Mouse (Mus musculus) MEL (cell line): ENCODE measurements at regions not wholly inside any gene's neighbourhood (a gene's known extent, or its start where the extent isn't known, plus 50 kb on each side); places are given as distances from the start of the nearest gene placed in this dataset.
"Not testable (repeated sequence)": the region's sequence is repeated elsewhere in the genome, so short reads cannot be mapped to it uniquely, and the experiment has no call there.

Experiments used
- DNase-seq: peaks from one replicate; pipeline ENCODE4 v3.0.0; 2011; ENCODE audit warnings: low read depth, low spot score
- H3K27ac ChIP-seq: 2 replicates; pipeline ENCODE4 v1.5.1; 2012; ENCODE audit warnings: low read depth, mild to moderate bottlenecking, control low read depth, low read length, moderate library complexity; ENCODE audit not compliant: control insufficient read depth
- H3K27me3 ChIP-seq, 2 experiments: fragments of 150-350 bp in 1 of 2; sonication (generic) in 1 of 2; 2 replicates each; pipeline ENCODE4 v1.6.1; 2012; ENCODE audit warnings: low read length in 2 of 2, mild to moderate bottlenecking in 2 of 2, improper control_type of control experiment in 1 of 2, moderate library complexity in 1 of 2; ENCODE audit not compliant: insufficient read depth in 2 of 2, control insufficient read depth in 1 of 2
- H3K36me3 ChIP-seq, 2 experiments: 2 replicates each; pipeline ENCODE4 v1.6.1; 2012 to 2014; ENCODE audit warnings: low read length in 2 of 2, improper control_type of control experiment in 1 of 2, inconsistent platforms in 1 of 2, mild to moderate bottlenecking in 1 of 2; ENCODE audit not compliant: insufficient read depth in 2 of 2, control insufficient read depth in 1 of 2
- H3K4me1 ChIP-seq, 2 experiments: fragments of 150-350 bp in 1 of 2; sonication (generic) in 1 of 2; 2 replicates each; pipeline ENCODE4 v1.6.1; 2012; ENCODE audit warnings: low read length in 2 of 2, improper control_type of control experiment in 1 of 2, mild to moderate bottlenecking in 1 of 2; ENCODE audit not compliant: insufficient read depth in 2 of 2, control insufficient read depth in 1 of 2
- H3K4me3 ChIP-seq, 2 experiments: fragments of 150-350 bp in 1 of 2; sonication (generic) in 1 of 2; 2 replicates each; pipeline ENCODE4 v1.5.1; 2012; ENCODE audit warnings: low read depth in 2 of 2, low read length in 2 of 2, mild to moderate bottlenecking in 2 of 2, moderate library complexity in 2 of 2, control low read depth in 1 of 2, improper control_type of control experiment in 1 of 2; ENCODE audit not compliant: control insufficient read depth in 1 of 2, insufficient read depth in 1 of 2
- H3K79me2 ChIP-seq: 2 replicates; pipeline ENCODE4 v1.6.1; 2012; ENCODE audit warnings: mild to moderate bottlenecking, low read length, moderate library complexity; ENCODE audit not compliant: control insufficient read depth, poor library complexity, insufficient read depth
- H3K9ac ChIP-seq: 2 replicates; pipeline ENCODE4 v1.6.1; 2012; ENCODE audit warnings: low read depth, mild to moderate bottlenecking, control low read depth, low read length, moderate library complexity; ENCODE audit not compliant: control insufficient read depth, poor library complexity, severe bottlenecking
- H3K9me3 ChIP-seq: fragments of 150-350 bp; sonication (generic); replicated peaks from 2 replicates; pipeline ENCODE4 v1.6.1; 2012; ENCODE audit warnings: mild to moderate bottlenecking, low read length, improper control_type of control experiment, moderate library complexity; ENCODE audit not compliant: insufficient read depth
- CTCF ChIP-seq, 3 experiments: IDR thresholded peaks in 2 of 3; conservative IDR thresholded peaks in 1 of 3; 2 replicates each; pipeline ENCODE4 v1.5.1; 2011 to 2012; ENCODE audit warnings: low read length in 3 of 3, low read depth in 2 of 3, mild to moderate bottlenecking in 2 of 3, improper control_type of control experiment in 1 of 3, inconsistent platforms in 1 of 3, mixed read lengths in 1 of 3, moderate library complexity in 1 of 3; ENCODE audit not compliant: control insufficient read depth in 1 of 3, insufficient read depth in 1 of 3, poor library complexity in 1 of 3, severe bottlenecking in 1 of 3
- GATA1 ChIP-seq: IDR thresholded peaks from 2 replicates; pipeline ENCODE4 v1.6.1; 2011; ENCODE audit warnings: low read depth, low read length, improper control_type of control experiment
- MYC ChIP-seq: IDR thresholded peaks from 2 replicates; pipeline ENCODE4 v1.6.1; 2011; ENCODE audit warnings: low read depth, mild to moderate bottlenecking, low read length, improper control_type of control experiment, moderate library complexity
- POLR2AphosphoS2 ChIP-seq: IDR thresholded peaks from 2 replicates; pipeline ENCODE4 v1.6.1; 2011; ENCODE audit warnings: low read length, improper control_type of control experiment
- RAD21 ChIP-seq: IDR thresholded peaks from 2 replicates; pipeline ENCODE4 v1.6.1; 2011; ENCODE audit warnings: mild to moderate bottlenecking, low read depth, low read length, improper control_type of control experiment
- SMC3 ChIP-seq: IDR thresholded peaks from 2 replicates; pipeline ENCODE4 v1.6.1; 2011; ENCODE audit warnings: low read depth, low read length, improper control_type of control experiment
- USF2 ChIP-seq, 2 experiments: IDR thresholded peaks; 2 replicates each; pipeline ENCODE4 v1.6.1; 2011 to 2012; ENCODE audit warnings: improper control_type of control experiment in 2 of 2, low read length in 2 of 2, borderline replicate concordance in 1 of 2, inconsistent platforms in 1 of 2, low read depth in 1 of 2, mild to moderate bottlenecking in 1 of 2; ENCODE audit not compliant: insufficient read depth in 1 of 2
- ZC3H11A ChIP-seq: IDR thresholded peaks from 2 replicates; pipeline ENCODE4 v1.6.1; 2012; ENCODE audit warnings: low read depth, mild to moderate bottlenecking, inconsistent platforms, low read length, improper control_type of control experiment
- ZNF384 ChIP-seq: IDR thresholded peaks from 2 replicates; pipeline ENCODE4 v1.6.1; 2012; ENCODE audit warnings: low read depth, mild to moderate bottlenecking, inconsistent platforms, low read length, improper control_type of control experiment

DNA sequence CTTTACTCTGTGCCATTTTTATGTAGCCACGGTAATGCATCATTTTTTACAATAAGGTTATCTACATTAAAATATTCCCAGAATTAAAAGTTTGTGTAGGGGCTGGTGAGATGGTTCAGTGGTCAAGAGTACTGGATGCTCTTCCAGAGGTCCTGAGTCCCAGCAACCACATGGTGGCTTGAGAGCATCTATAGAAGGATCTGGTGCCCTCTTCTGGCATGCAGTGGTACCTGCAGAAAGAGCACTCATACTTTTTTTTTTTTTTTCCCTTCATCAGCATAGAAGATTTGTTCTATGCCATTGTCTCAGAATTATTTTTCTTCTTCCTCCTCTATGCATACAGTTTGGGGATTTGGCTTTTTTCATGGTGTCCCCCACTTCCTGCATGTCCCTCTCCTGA lies 84.9 kb upstream of the Prkcq start:
- peak; percentile 50 for DNase-seq
- peaks cover 0 to 5% of the 10 kb centered on the region in 2 experiments; a peak in 2 of 4 replicates for H3K27me3 ChIP-seq

DNA sequence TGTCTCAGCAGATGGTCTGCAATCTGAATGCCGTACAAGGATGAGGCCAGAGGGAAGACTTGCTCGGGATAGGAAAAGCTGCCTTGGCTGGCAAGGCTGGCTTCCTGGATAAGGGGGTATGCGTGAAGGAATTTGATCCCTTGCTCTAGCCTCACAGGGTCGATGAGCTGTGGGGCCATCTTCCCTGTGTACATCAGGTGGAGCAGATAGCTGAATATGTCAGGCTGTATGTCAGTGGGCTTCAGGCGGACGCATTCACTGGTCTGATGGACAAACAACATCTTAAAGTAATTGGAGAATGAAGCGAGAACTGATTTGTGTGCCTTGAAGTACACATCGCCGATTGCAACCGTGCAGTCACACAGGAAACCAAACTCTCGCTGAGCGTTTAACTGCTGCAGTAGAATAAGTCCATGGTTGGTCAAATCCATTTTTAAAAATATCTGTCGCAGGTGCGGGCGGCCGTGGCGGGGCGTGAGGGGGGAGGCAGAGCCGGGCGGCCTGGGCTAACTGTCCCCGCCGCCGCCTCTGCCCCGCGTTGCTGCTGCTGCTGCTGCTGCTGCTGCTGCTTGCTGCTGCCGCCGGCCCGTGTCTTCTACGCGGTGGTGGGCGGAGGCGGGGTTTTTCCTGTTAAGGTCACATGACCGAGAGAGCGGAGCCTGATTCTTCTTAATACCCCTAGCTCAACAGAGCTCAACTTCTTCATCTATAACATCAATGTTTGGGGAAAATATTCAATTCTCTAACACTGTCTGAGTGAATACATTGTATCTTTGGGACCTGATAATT lies 71.9 kb upstream of the Prkcq start:
- H3K4me3 ChIP-seq, H3K36me3 ChIP-seq, H3K4me1 ChIP-seq, H3K9ac ChIP-seq, DNase-seq, H3K79me2 ChIP-seq, H3K27ac ChIP-seq, H3K27me3 ChIP-seq, H3K9me3 ChIP-seq: not testable (repeated sequence)

More for the DNA sequence above, 84.9 kb upstream of the Prkcq start:
- H3K79me2 ChIP-seq, result no peaks in the 10 kb centered on the region
- peak; percentile 50 for TF ChIP-seq RAD21
- TF ChIP-seq MYC, result peak; percentile 68
- TF ChIP-seq USF2 (IDR thresholded peaks at IDR 0.05; ENCODE audit: borderline replicate concordance in 1 of 2, insufficient read depth in 1 of 2, low read depth in 1 of 2, low read length in 2 of 2), result no peak
- peak; percentile 96 for TF ChIP-seq ZNF384
- TF ChIP-seq GATA1, result no peak
- peak; percentile 62 for TF ChIP-seq SMC3
- TF ChIP-seq ZC3H11A, result peak; percentile 37; the same call in 1 of the 2 replicates
- peak; percentile 60 to 77 (median 67) for TF ChIP-seq CTCF (IDR thresholded peaks at IDR 0.05 in 2 of 3, conservative IDR thresholded peaks at IDR 0.05 in 1 of 3; ENCODE audit: control insufficient read depth in 1 of 3, insufficient read depth in 1 of 3, low read depth in 2 of 3, low read length in 3 of 3, poor library complexity in 1 of 3, severe bottlenecking in 1 of 3)
- TF ChIP-seq, all 39 proteins: peak for 6
- H3K9me3 ChIP-seq, result no peaks in the 10 kb centered on the region
- H3K4me3 ChIP-seq, result no peak overlapping the region
- no peaks in the 10 kb centered on the region for H3K4me1 ChIP-seq
- H3K36me3 ChIP-seq, result no peaks in the 10 kb centered on the region
- H3K27ac ChIP-seq, result no peak overlapping the region
- no peak overlapping the region for H3K9ac ChIP-seq

DNA sequence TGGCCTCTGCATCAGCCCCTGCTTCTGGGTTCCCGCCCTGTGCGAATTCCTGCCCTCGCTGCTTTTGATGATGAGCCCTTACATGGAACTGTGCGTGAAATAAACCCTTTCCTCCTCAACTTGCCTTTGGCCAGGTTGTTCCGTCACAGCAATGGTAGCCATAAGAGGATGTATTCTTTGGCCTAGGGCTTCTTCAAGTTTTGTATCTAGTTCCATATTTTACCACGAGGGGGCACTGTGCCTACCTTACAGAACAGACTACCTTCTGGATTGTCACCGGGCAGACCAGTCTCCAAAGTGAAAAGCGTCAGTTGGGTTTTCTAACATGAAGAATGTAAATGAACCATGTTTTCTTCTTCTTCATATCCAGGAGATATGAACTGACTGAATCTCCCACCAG lies 58.7 kb upstream of the Prkcq start:
- no peak overlapping the region for H3K9ac ChIP-seq

More for the DNA sequence above, 58.7 kb upstream of the Prkcq start:
- DNase-seq, result peak; percentile 73
- H3K4me3 ChIP-seq, result no peak overlapping the region
- H3K9me3 ChIP-seq, result no peaks in the 10 kb centered on the region
- no peaks in the 10 kb centered on the region for H3K4me1 ChIP-seq
- TF ChIP-seq ZC3H11A (peak; percentile 94), CTCF (IDR thresholded peaks at IDR 0.05 in 2 of 3, conservative IDR thresholded peaks at IDR 0.05 in 1 of 3; ENCODE audit: control insufficient read depth in 1 of 3, insufficient read depth in 1 of 3, low read depth in 2 of 3, low read length in 3 of 3, poor library complexity in 1 of 3, severe bottlenecking in 1 of 3) (peak; percentile 51 to 94 (median 54); a peak in 5 of 6 replicates), RAD21 (peak; percentile 86), SMC3 (peak; percentile 99), POLR2AphosphoS2 (no peak)
- H3K36me3 ChIP-seq, result no peaks in the 10 kb centered on the region
- H3K79me2 ChIP-seq, result no peaks in the 10 kb centered on the region
- no peak overlapping the region for H3K27ac ChIP-seq
- H3K27me3 ChIP-seq, result peaks cover 0 to 1% of the 10 kb centered on the region in 2 experiments; a peak in 2 of 4 replicates
